Mouse (Mus musculus) hindbrain, embryonic 11.5 days (tissue): Measurements from ENCODE around the gene E130218I03Rik. TPM values are rescaled to one million over a fixed set of nuclear protein-coding genes. Genes with fewer than 3 reads are reported as not detected.
A peak's percentile ranks its signal among the peaks of the same experiment; 100 is the strongest.
"Not testable (repeated sequence)": the region's sequence is repeated elsewhere in the genome, so short reads cannot be mapped to it uniquely, and the experiment has no call there.

Source experiments
- ATAC-seq: fragments of 200-750 bp; cut with Nextera tagmentation; 2 replicates; pipeline ENCODE4 v1.8.0; 2017; ENCODE audit warnings: mild to moderate bottlenecking, moderate TSS enrichment, moderate library complexity; ENCODE audit not compliant: low FRiP score
- DNase-seq: peaks from one replicate; pipeline ENCODE4 v3.0.0-alpha.2; 2015; ENCODE audit warnings: low spot score
- H3K27ac ChIP-seq: fragments of 300-500 bp; sonication (generic); 2 replicates; pipeline ENCODE4 v1.5.1; 2014; ENCODE audit warnings: mild to moderate bottlenecking, low read depth, low read length
- H3K27me3 ChIP-seq: fragments of 300-500 bp; sonication (generic); 2 replicates; pipeline ENCODE4 v1.6.1; 2014; ENCODE audit warnings: mild to moderate bottlenecking, low read length, moderate library complexity, mixed read lengths; ENCODE audit not compliant: control insufficient read depth, insufficient read depth
- H3K36me3 ChIP-seq: fragments of 300-500 bp; sonication (generic); 2 replicates; pipeline ENCODE4 v1.6.1; 2014; ENCODE audit warnings: mild to moderate bottlenecking, low read length, moderate library complexity, mixed read lengths; ENCODE audit not compliant: control insufficient read depth, insufficient read depth
- H3K4me1 ChIP-seq: fragments of 300-500 bp; sonication (generic); replicated peaks from 2 replicates; pipeline ENCODE4 v1.6.1; 2014; ENCODE audit warnings: low read length, mixed read lengths; ENCODE audit not compliant: control insufficient read depth, insufficient read depth
- H3K4me2 ChIP-seq: fragments of 300-500 bp; sonication (generic); replicated peaks from 2 replicates; pipeline ENCODE4 v1.6.1; 2014; ENCODE audit warnings: mild to moderate bottlenecking, low read depth, low read length
- H3K4me3 ChIP-seq: fragments of 300-500 bp; sonication (generic); 2 replicates; pipeline ENCODE4 v1.5.1; 2014; ENCODE audit warnings: low read depth, low read length
- H3K9ac ChIP-seq: fragments of 300-500 bp; sonication (generic); 2 replicates; pipeline ENCODE4 v1.6.1; 2014; ENCODE audit warnings: low read depth, low read length
- H3K9me3 ChIP-seq: fragments of 300-500 bp; sonication (generic); 2 replicates; pipeline ENCODE4 v1.6.1; 2016; ENCODE audit warnings: low read length; ENCODE audit not compliant: control insufficient read depth
- WGBS: fragments of 180-500 bp; shearing (Covaris S2); extraction: QIAGEN DNeasy Blood & Tissue Kit; methylation state at CpG from one replicate; pipeline ENCODE4 v1.1.7; 2014; 5-methylcytosine and 5-hydroxymethylcytosine counted together
- polyA plus RNA-seq: library from polyadenylated mRNA; unstranded; fragments of >200 nt; fragmentation: Nextera tagmentation; extraction: Ambion mirVana; gene quantifications from 2 replicates; pipeline ENCODE4 v1.2.1, GENCODE M21; 2014

E130218I03Rik gene
- polyA plus RNA-seq, 1 experiment from 2014 or later: 0.20 TPM

DNA sequence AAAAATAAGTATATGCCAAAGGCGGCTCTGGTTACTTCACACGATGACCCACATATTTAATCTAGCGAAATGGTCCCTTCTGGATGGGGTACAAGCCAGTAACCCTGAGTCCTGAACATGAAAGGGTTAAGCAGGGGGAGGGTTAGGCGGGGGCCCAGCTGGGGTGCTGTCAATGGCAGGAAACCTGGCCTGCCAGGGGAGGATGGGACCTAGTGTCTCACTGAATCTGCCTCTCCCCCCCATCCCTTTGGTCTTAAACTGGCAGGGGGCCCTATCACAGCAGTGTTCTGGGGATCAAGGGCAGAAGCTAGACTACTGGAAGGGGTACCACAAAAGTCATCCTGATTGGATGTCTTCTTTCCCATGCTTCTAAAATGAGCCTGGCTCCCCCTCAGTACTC, 12.4 kb downstream of the E130218I03Rik start:
- Histone ChIP-seq H3K27ac (no peak overlapping the region), H3K9me3 (no peaks in the 10 kb centered on the region), H3K9ac (no peak overlapping the region), H3K4me2 (no peak overlapping the region), H3K36me3 (no peaks in the 10 kb centered on the region), H3K27me3 (peaks cover 27% of the 10 kb centered on the region), H3K4me3 (no peak overlapping the region), H3K4me1 (peaks cover 32% of the 10 kb centered on the region)
- ATAC-seq (0 out of 2 replicates have a peak, but pooled peaks have one; percentile 15), DNase-seq (peak; percentile 31)
- 12% methylated on average over 4 of the region's 4 CpGs for WGBS

DNA sequence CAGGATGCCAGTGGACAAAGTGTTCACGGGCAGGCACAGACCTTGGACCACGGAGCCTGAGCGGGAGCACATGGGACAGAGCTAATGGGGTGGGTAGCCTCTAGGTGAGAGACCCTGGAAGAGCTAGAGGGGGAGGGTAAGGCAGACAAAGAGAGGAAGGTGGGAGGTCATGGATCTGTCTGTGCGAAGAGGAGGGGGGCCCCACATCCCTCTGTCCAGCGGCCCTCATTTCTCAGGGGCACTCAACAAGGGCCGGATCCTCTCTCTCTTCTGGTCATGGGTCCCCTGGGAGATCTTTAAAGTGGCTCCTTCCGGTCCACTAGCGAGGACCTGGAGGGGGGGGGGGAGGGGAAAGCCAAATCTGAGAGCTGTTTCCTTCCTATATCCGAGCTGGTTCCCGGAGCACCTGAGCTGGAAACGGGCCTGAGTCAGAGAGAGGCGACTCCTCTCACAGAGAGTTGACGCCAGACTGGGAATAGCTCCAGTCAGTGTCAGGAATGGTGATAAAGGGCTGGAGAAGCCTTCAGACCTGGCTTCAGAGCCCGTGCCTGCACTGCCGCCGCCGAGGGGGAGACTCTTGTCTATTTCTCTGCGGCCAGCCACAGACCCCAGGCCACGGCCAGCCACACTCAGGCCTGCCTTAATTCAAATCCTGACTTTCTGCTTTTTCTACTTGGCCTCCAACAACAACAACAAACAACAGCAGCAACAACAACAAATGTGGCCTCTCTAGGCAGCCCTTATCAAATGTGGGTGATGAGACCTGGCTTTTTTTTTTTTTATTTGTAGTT, 13.1 kb downstream of the E130218I03Rik start:
- peak; percentile 54 for DNase-seq
- peak overlapping the region; percentile 19; the same call in 1 of the 2 replicates for H3K4me2 ChIP-seq
- peaks cover 21% of the 10 kb centered on the region for H3K27me3 ChIP-seq
- WGBS: 2% methylated on average over 18 of the region's 19 CpGs
- H3K9me3 ChIP-seq: no peaks in the 10 kb centered on the region
- 0 out of 2 replicates have a peak overlapping the region, but pooled peaks have one; percentile 18 for H3K27ac ChIP-seq
- H3K4me1 ChIP-seq: peaks cover 30% of the 10 kb centered on the region
- no peaks in the 10 kb centered on the region for H3K36me3 ChIP-seq
- peak overlapping the region; percentile 20; the same call in 1 of the 2 replicates for H3K9ac ChIP-seq
- H3K4me3 ChIP-seq: no peak overlapping the region
- no peak for ATAC-seq

DNA sequence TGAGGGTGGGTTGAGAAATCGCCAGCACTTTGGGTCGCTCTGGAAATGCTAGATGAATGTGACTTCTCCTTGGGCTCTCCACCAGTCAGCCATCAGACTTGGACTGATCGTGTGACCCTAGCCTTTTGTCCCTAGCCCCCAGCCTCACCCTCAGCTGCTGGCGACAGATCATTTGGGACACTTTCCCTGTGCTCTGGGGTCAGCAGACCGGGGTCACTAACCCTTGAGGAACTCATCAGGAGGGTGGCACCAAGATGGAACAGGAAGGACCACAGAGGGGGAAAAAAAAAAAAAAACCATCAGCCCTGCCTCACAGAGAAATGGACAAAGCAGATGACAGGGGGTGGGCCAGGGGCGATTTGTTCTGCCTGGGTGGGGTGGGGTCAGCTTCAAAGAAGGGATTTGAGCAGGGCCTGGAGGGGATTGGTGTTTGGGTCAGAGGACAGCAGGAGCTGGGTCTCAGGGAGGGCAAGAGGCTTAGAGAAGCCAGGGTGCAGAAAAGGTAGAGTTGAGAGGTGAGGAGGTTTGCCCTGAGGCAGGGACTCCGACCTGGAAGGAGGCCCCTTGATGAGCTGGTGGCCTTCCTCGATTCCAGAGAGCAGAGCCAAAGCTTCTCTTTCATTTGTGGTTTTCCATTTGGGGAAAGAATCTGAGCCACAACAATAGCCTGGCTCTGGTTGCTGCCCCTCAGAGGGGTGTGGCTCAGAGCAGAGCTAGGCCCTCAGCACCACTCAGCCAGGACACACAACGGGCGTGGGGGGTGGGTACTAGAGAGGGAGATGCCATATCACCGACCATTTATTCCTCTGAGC, 13.9 kb downstream of the E130218I03Rik start:
- ATAC-seq (no peak), DNase-seq (peak; percentile 25)
- no peak overlapping the region for H3K27ac ChIP-seq
- no peak overlapping the region for H3K9ac ChIP-seq
- H3K4me3 ChIP-seq: no peak overlapping the region
- H3K36me3 ChIP-seq: no peaks in the 10 kb centered on the region
- 4% methylated on average over 11 of the region's 11 CpGs for WGBS
- peaks cover 13% of the 10 kb centered on the region for H3K27me3 ChIP-seq
- no peaks in the 10 kb centered on the region for H3K9me3 ChIP-seq
- H3K4me1 ChIP-seq: peaks cover 28% of the 10 kb centered on the region
- H3K4me2 ChIP-seq: no peak overlapping the region

DNA sequence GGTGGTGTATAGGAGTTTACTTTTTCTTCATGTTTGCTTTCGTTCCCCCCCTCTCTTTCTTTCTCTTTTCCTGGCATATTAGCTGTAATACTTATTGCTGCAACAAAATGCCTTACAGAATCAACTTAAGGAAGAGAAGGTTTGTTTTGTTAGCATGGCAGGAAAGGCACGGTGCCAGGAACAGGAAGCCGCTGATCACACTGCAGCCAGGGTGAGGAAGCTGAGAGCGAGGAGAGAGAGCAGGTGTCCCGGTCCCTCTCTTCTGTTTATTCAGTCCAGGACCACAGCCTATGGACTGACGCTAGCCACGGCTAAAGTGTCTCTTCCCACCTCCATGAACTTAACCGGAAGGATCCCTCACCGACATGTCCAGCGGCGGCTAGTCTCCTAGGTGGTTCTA, 14.9 kb downstream of the E130218I03Rik start:
- no peaks in the 10 kb centered on the region for H3K36me3 ChIP-seq
- H3K4me3 ChIP-seq: no peak overlapping the region
- 74% methylated on average over 11 of the region's 11 CpGs for WGBS
- H3K27ac ChIP-seq: no peak overlapping the region
- no peak overlapping the region for H3K9ac ChIP-seq
- peaks cover 6% of the 10 kb centered on the region for H3K27me3 ChIP-seq
- DNase-seq: no peak
- H3K4me2 ChIP-seq: no peak overlapping the region
- H3K9me3 ChIP-seq: no peaks in the 10 kb centered on the region
- H3K4me1 ChIP-seq: peaks cover 26% of the 10 kb centered on the region
- ATAC-seq: no peak

DNA sequence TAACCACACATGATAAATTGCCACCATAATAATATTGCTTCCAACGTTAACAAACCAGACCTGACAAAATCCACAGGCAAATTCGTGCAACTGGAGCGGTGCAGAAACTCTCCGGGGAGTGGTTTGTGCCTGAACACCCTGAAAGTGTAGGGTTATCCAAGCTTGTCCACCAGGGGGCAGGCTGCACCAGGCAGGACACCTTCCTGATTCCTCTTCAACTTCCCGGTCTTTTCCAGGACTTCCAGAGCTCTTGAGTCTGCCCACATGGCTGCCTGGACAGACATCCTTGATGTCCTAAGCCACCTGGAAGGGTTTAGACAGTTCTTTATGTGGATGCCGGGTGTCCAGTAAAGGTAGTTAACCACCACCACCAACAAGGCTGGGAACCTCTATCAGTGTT, 19.7 kb downstream of the E130218I03Rik start:
- Histone ChIP-seq H3K4me2 (no peak overlapping the region), H3K27ac (no peak overlapping the region), H3K27me3 (no peaks in the 10 kb centered on the region), H3K4me3 (no peak overlapping the region), H3K9ac (no peak overlapping the region), H3K36me3 (no peaks in the 10 kb centered on the region), H3K9me3 (no peaks in the 10 kb centered on the region), H3K4me1 (no peaks in the 10 kb centered on the region)
- WGBS: 33% methylated on average over 6 of the region's 6 CpGs
- no peak for ATAC-seq
- DNase-seq: peak; percentile 66

DNA sequence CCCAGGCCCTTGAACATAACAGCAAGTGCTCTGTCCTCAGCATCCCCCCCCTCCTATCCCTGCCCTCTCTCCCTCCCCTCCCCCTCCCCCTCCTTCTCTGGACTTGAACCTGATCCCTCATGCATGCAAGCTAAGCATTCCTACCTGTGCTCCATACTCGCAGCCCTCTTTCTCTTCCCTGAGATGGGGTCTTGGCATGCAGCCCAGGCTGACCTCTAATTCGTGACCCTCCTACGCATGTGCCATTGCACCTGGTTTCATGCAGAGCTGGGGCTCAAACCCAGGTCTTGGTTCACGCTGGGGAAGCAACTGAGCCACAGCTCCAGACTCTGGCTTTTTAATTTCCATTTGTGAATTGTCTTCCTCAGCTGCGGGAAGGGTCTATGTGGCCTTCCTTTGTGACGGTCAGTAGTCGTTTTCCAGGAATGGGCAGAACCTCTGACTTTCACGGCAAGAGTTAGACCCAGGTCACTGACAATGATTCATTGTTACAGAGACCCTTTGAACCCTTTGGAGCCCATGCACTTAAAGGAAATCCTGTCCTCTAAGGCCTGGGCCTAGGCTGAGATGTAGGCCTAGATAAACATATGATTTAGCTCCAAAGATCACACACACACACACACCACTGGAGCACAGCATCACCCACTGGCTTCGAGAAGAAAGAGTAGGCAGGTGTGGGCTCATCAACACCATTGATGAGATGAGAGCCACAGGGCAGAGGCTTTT, 22.6 kb downstream of the E130218I03Rik start:
- no peak for ATAC-seq
- no peak for DNase-seq
- WGBS: 60% methylated on average over 9 of the region's 9 CpGs

DNA sequence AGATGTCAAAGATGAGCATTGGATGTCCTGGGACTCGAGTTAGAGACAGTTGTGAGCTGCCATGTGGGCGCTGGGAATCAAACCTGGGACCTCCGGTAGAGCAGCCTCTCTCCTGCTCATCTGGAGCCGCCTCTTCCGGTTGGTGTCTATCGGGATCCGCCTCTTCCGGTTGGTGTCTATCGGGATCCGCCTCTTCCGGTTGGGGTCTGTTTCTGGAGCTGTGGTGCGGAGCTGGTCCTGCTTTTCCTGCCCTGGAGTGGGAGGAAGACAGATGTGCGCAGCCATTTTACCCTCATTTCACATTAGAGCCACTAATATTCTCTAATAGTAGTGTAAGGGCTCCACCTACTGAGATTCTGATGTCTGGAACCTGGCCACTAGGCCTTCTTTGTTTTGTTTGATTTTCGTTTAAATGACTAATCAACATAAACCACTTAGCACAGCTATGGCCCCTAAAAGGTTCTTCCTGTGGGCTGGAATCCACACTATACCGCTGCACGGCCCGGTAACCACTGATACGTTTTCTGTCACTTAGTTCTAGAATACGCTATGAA, 24.7 kb downstream of the E130218I03Rik start:
- H3K4me1 ChIP-seq: no peaks in the 10 kb centered on the region
- H3K9ac ChIP-seq: no peak overlapping the region
- H3K27ac ChIP-seq: no peak overlapping the region
- ATAC-seq: no peak
- no peak overlapping the region for H3K4me2 ChIP-seq
- no peak overlapping the region for H3K4me3 ChIP-seq
- WGBS: 86% methylated on average over 19 of the region's 19 CpGs
- no peak for DNase-seq
- no peaks in the 10 kb centered on the region for H3K27me3 ChIP-seq
- no peaks in the 10 kb centered on the region for H3K36me3 ChIP-seq
- no peaks in the 10 kb centered on the region for H3K9me3 ChIP-seq

More for the DNA sequence above, 22.6 kb downstream of the E130218I03Rik start:
- Histone ChIP-seq H3K9me3 (no peaks in the 10 kb centered on the region), H3K4me1 (no peaks in the 10 kb centered on the region), H3K36me3 (no peaks in the 10 kb centered on the region), H3K27me3 (no peaks in the 10 kb centered on the region), H3K4me2 (no peak overlapping the region), H3K4me3 (no peak overlapping the region), H3K9ac (no peak overlapping the region), H3K27ac (no peak overlapping the region)

DNA sequence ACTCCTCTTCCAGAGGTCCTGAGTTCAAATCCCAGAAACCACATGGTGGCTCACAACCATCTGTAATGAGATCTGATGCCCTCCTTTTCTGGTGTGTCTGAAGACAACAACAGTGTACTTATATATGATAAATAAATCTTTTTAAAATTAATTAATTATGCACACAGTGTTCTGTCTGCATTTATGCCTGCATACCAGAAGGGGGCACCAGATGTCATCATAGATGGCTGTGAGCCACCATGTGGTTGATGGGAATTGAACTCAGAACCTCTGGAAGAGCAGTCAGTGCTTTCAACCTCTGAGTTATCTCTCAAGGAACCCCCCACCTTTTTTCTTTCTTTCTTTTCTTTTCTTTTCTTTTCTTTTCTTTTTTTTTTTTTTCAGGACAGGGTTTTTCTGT, 26.2 kb downstream of the E130218I03Rik start:
- not testable (repeated sequence) for H3K4me1 ChIP-seq, DNase-seq

More for the DNA sequence above, 26.2 kb downstream of the E130218I03Rik start:
- not testable (repeated sequence) for H3K4me3 ChIP-seq, H3K9me3 ChIP-seq, H3K4me2 ChIP-seq, H3K9ac ChIP-seq, H3K27ac ChIP-seq, ATAC-seq, H3K36me3 ChIP-seq, H3K27me3 ChIP-seq
